Mouse (Mus musculus): ENCODE measurements around the gene Ptpn12.
A peak's percentile ranks its signal among the peaks of the same experiment; 100 is the strongest.

Ptpn12 gene

GRCm38 (mm10) chr5:21030226-21030625 is 25.5 kb downstream of the Ptpn12 start:
- DNase-seq (ENCODE audit: low spot score), result no peak

GRCm38 (mm10) chr5:21017075-21017474 is 38.6 kb downstream of the Ptpn12 start:
- DNase-seq (ENCODE audit: low spot score), result no peak

- DNase-seq (ENCODE audit: low spot score), result no peak
Measured at GRCm38 (mm10) chr5:21010908-21011307, 44.8 kb downstream of the Ptpn12 start.

GRCm38 (mm10) chr5:21002723-21003122 is 53.0 kb downstream of the Ptpn12 start:
- DNase-seq (ENCODE audit: low spot score), result no peak

- no peak for DNase-seq (ENCODE audit: low spot score)
Measured at GRCm38 (mm10) chr5:21001622-21002315, 53.9 kb downstream of the Ptpn12 start.

GRCm38 (mm10) chr5:20998427-20998826 is 57.3 kb downstream of the Ptpn12 start:
- DNase-seq (ENCODE audit: low spot score), result no peak

GRCm38 (mm10) chr5:20997555-20997954 is 58.2 kb downstream of the Ptpn12 start:
- no peak for DNase-seq (ENCODE audit: low spot score)

- no peak for DNase-seq (ENCODE audit: low spot score)
Measured at GRCm38 (mm10) chr5:20990062-20990809, 65.5 kb downstream of the Ptpn12 start.

- no peak for DNase-seq (ENCODE audit: low spot score)
Measured at GRCm38 (mm10) chr5:20986271-20986670, 69.4 kb downstream of the Ptpn12 start.

- DNase-seq (ENCODE audit: low spot score), result no peak
Measured at GRCm38 (mm10) chr5:20983505-20983904, 72.2 kb downstream of the Ptpn12 start.

GRCm38 (mm10) chr5:20974690-20975089 is 81.0 kb downstream of the Ptpn12 start:
- DNase-seq (ENCODE audit: low spot score), result no peak

- no peak for DNase-seq (ENCODE audit: low spot score)
Measured at GRCm38 (mm10) chr5:20973999-20974398, 81.7 kb downstream of the Ptpn12 start.

GRCm38 (mm10) chr5:20973069-20973468 is 82.6 kb downstream of the Ptpn12 start:
- no peak for DNase-seq (ENCODE audit: low spot score)

GRCm38 (mm10) chr5:20968963-20969362 is 86.7 kb downstream of the Ptpn12 start:
- DNase-seq (ENCODE audit: low spot score), result peak; percentile 20

- DNase-seq (ENCODE audit: low spot score), result no peak
Measured at GRCm38 (mm10) chr5:20968493-20968892, 87.2 kb downstream of the Ptpn12 start.

- DNase-seq (ENCODE audit: low spot score), result no peak
Measured at GRCm38 (mm10) chr5:20967942-20968341, 87.8 kb downstream of the Ptpn12 start.

- no peak for DNase-seq (ENCODE audit: low spot score)
Measured at GRCm38 (mm10) chr5:20964446-20964845, 91.3 kb downstream of the Ptpn12 start.

- DNase-seq (ENCODE audit: low spot score), result no peak
Measured at GRCm38 (mm10) chr5:20963295-20963694, 92.4 kb downstream of the Ptpn12 start.

- DNase-seq (ENCODE audit: low spot score), result no peak
Measured at GRCm38 (mm10) chr5:20960927-20961326, 94.8 kb downstream of the Ptpn12 start.

- no peak for DNase-seq (ENCODE audit: low spot score)
Measured at GRCm38 (mm10) chr5:20956298-20956697, 99.4 kb downstream of the Ptpn12 start, which contains the start of gene Rsbn1l. Rsbn1l (minus strand) TSS chr5:20956398.

- no peak for DNase-seq (ENCODE audit: low spot score)
Measured at GRCm38 (mm10) chr5:20955114-20955835, 100.4 kb downstream of the Ptpn12 start.

GRCm38 (mm10) chr5:20952337-20952925 is 103.3 kb downstream of the Ptpn12 start:
- no peak for DNase-seq (ENCODE audit: low spot score)

All from embryo, embryonic 10 days (tissue).